ENCODE assay signal across 8 mouse cellular contexts in the genomic region with DNA sequence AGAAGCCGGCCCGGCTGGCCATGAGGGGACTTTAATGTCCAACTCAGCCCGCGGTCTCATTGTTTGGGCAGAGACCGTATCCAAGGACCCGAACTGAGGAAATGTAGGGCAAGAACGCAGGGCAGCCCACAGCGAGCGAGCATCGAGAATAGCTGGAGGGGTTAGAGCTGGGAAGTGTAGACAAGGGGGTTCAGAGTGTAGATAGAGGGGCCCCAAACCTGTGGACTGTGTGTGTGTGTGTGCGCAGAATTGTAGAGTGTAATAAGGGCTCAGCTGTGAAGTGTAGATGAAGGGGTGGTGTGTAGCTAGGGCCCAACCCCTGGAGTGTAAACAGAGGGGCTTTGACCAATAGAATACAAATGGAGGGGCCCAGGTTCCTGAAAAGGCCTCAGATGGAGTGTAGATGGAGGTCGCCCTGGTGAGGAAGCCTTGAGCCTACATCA. TPM values are rescaled to one million over a fixed set of nuclear protein-coding genes. Genes with fewer than 3 reads are reported as not detected.
A peak's percentile ranks its signal among the peaks of the same experiment; 100 is the strongest.
DNase-seq lines count a peak whose midpoint lies in the region; ATAC-seq lines count a peak whose summit lies in the region.

No protein-coding gene starts in this region.

- peak overlapping the region; percentile 91 for H3K27ac ChIP-seq in lung, embryonic 16.5 days (ENCODE audit: low read length)
- peak overlapping the region; percentile 69 for H3K27ac ChIP-seq in brown adipose tissue, adult 24 weeks (replicated peaks; ENCODE audit: low read depth, low read length)
- peak overlapping the region; percentile 99 for H3K27ac ChIP-seq in hindbrain, embryonic 10.5 days
- peak overlapping the region; percentile 97 for H3K27ac ChIP-seq in midbrain, embryonic 12.5 days (replicated peaks)

- peak overlapping the region; percentile 88 for H3K4me3 ChIP-seq in lung, embryonic 16.5 days (ENCODE audit: low read length)
- peak overlapping the region; percentile 68 for H3K4me3 ChIP-seq in brown adipose tissue, adult 24 weeks (ENCODE audit: insufficient read depth, low read depth, low read length)
- H3K4me3 ChIP-seq in hindbrain, embryonic 10.5 days: peak overlapping the region; percentile 90
- peak overlapping the region; percentile 88 for H3K4me3 ChIP-seq in midbrain, embryonic 12.5 days

- H3K9me3 ChIP-seq in lung, embryonic 16.5 days (ENCODE audit: control insufficient read depth, low read length): no peaks in the 10 kb centered on the region
- H3K9me3 ChIP-seq in hindbrain, embryonic 10.5 days: peaks cover 8% of the 10 kb centered on the region; the same call in 1 of the 2 replicates
- peaks cover 6% of the 10 kb centered on the region; the same call in 1 of the 2 replicates for H3K9me3 ChIP-seq in midbrain, embryonic 12.5 days

- H3K36me3 ChIP-seq in lung, embryonic 16.5 days (ENCODE audit: control insufficient read depth, insufficient read depth, low read length): no peaks in the 10 kb centered on the region
- peaks cover 26% of the 10 kb centered on the region for H3K36me3 ChIP-seq in hindbrain, embryonic 10.5 days
- peaks cover 8% of the 10 kb centered on the region for H3K36me3 ChIP-seq in midbrain, embryonic 12.5 days

- H3K9ac ChIP-seq in lung, embryonic 16.5 days (ENCODE audit: low read length): peak overlapping the region; percentile 96
- H3K9ac ChIP-seq in midbrain, embryonic 12.5 days (replicated peaks): peak overlapping the region; percentile 99

- H3K4me2 ChIP-seq in lung, embryonic 16.5 days (ENCODE audit: low read depth, low read length): peak overlapping the region; percentile 82
- peak overlapping the region; percentile 74 for H3K4me2 ChIP-seq in midbrain, embryonic 12.5 days (replicated peaks)

- H3K27me3 ChIP-seq in lung, embryonic 16.5 days (ENCODE audit: control insufficient read depth, insufficient read depth, low read depth, low read length): no peaks in the 10 kb centered on the region; the same call in 1 of the 2 replicates
- no peaks in the 10 kb centered on the region for H3K27me3 ChIP-seq in hindbrain, embryonic 10.5 days (ENCODE audit: insufficient read depth, poor library complexity, severe bottlenecking)
- no peaks in the 10 kb centered on the region for H3K27me3 ChIP-seq in midbrain, embryonic 12.5 days

- WGBS in lung, embryonic 16.5 days: 1% methylated on average over 12 of the region's 12 CpGs
- WGBS in hindbrain, embryonic 10.5 days: under 1% methylated on average over 12 of the region's 12 CpGs
- WGBS in midbrain, embryonic 12.5 days: under 1% methylated on average over 12 of the region's 12 CpGs

- ATAC-seq in lung, embryonic 16.5 days (ENCODE audit: low read depth): peak; percentile 17
- peak; percentile 64 for ATAC-seq in midbrain, embryonic 12.5 days (ENCODE audit: low FRiP score, low read depth)

- DNase-seq in lung, postnatal 10 days: no peak
- DNase-seq in hindbrain, embryonic 10.5 days (ENCODE audit: low spot score): no peak
- no peak for DNase-seq in natural killer cell, adult 2 months (ENCODE audit: low spot score in 2 of 2)
- DNase-seq in left cerebral cortex, adult 11 months (ENCODE audit: low spot score): no peak
- DNase-seq in adrenal gland, adult 8-10 months: no peak

- H3K4me1 ChIP-seq in lung, embryonic 16.5 days (replicated peaks; ENCODE audit: control insufficient read depth, insufficient read depth, low read length): peaks cover 17% of the 10 kb centered on the region
- peaks cover 6% of the 10 kb centered on the region; the same call in 1 of the 2 replicates for H3K4me1 ChIP-seq in brown adipose tissue, adult 24 weeks (ENCODE audit: control insufficient read depth, insufficient read depth, insufficient read length, low read length)
- H3K4me1 ChIP-seq in hindbrain, embryonic 10.5 days (replicated peaks): peaks cover 53% of the 10 kb centered on the region
- peaks cover 50% of the 10 kb centered on the region for H3K4me1 ChIP-seq in midbrain, embryonic 12.5 days

RNA-seq across cellular contexts. Expression of gene Rgs12, which starts 0.5 kb away (rescaled TPM):
- polyA plus RNA-seq in lung, embryonic 16.5 days (2015; fragmentation: Nextera tagmentation; extraction: Ambion mirVana): 34.3 and 34.7 TPM in 2 replicates
- 2.7 and 4.7 TPM in 2 replicates for polyA plus RNA-seq in brown adipose tissue, adult 24 weeks (2012; ENCODE audit: insufficient read depth, insufficient read length, missing spikeins)
- polyA plus RNA-seq in hindbrain, embryonic 10.5 days (2016; fragmentation: Nextera tagmentation; extraction: Ambion mirVana): 62.4 and 74.3 TPM in 2 replicates
- 81.7 and 84.6 TPM in 2 replicates for polyA plus RNA-seq in midbrain, embryonic 12.5 days (2016; fragmentation: Nextera tagmentation; extraction: Ambion mirVana)
- 10 to 100 TPM; 20.0 to 27.2 (median 23.1) TPM for total RNA-seq in adrenal gland, adult 8-10 months (2022)

RNA-seq across cellular contexts. Expression of gene Msantd1, which starts 42.0 kb away (rescaled TPM):
- 0.85 and 1.1 TPM in 2 replicates for polyA plus RNA-seq in lung, embryonic 16.5 days (2015; fragmentation: Nextera tagmentation; extraction: Ambion mirVana)
- polyA plus RNA-seq in brown adipose tissue, adult 24 weeks (2012; ENCODE audit: insufficient read depth, insufficient read length, missing spikeins): 0.92 TPM in 1 of 2 replicates, not detected in the other
- polyA plus RNA-seq in hindbrain, embryonic 10.5 days (2016; fragmentation: Nextera tagmentation; extraction: Ambion mirVana): 1.4 and 2.6 TPM in 2 replicates
- 1.7 and 2.7 TPM in 2 replicates for polyA plus RNA-seq in midbrain, embryonic 12.5 days (2016; fragmentation: Nextera tagmentation; extraction: Ambion mirVana)
- total RNA-seq in adrenal gland, adult 8-10 months (2022): 1 to 10 TPM; 1.1 to 2.8 (median 2.3) TPM
